19 mouse cellular contexts compared by ENCODE assay signal in genomic region chr4:97432681-97433080, GRCm38 (mm10).
A peak's percentile ranks its signal among the peaks of the same experiment; 100 is the strongest.
DNase-seq lines count a peak whose midpoint lies in the region; ATAC-seq lines count a peak whose summit lies in the region.
"Had no signal": no experiment of that assay in that cellular context is flagged by ENCODE, and none has a peak within 500 bp of the region (broad histone marks: within the 10 kb centered on the region; RNA-seq: fewer than 3 reads in every experiment).

No protein-coding gene starts in this region.

- no peak for ATAC-seq in megakaryocyte progenitor cell, adult 5-6 weeks (replicated peaks; ENCODE audit: poor library complexity)
- ATAC-seq: CD4-positive, CD25-positive, alpha-beta regulatory T cell, adult 4 months; forebrain, embryonic 14.5 days; forebrain, embryonic 16.5 days had no signal

- peak; percentile 57 for DNase-seq in 3T3-L1 (ENCODE audit: low read depth, low spot score)
- peak; percentile 51 for DNase-seq in Muller cell, postnatal 12 days (ENCODE audit: inconsistent ontology term)
- DNase-seq in fibroblast of lung, adult 2 months (ENCODE audit: low read depth) = peak; percentile 26
- DNase-seq in thymus, postnatal 0 days (ENCODE audit: low spot score) = no peak
- DNase-seq: adrenal gland, adult 2 months; adrenal gland, postnatal 10 days; adrenal gland, postnatal 25 days; B cell, adult 2 months; cerebellum, adult 11 months; cerebellum, adult 18-20 months; cerebellum, adult 8-10 months; cerebellum, adult 9-11 months; cerebellum, postnatal 14 days; cerebellum, postnatal 36 days; embryo, embryonic 11 days had no signal
